Mouse (Mus musculus): ENCODE measurements at regions not wholly inside any gene's neighbourhood (a gene's known extent, or its start where the extent isn't known, plus 50 kb on each side); places are given as distances from the start of the nearest gene placed in this dataset.

- Histone ChIP-seq H3K4me2 (ENCODE audit: insufficient read depth, low read depth, poor library complexity, severe bottlenecking) (no peak overlapping the region), H3K79me2 (replicated peaks; ENCODE audit: control insufficient read depth, extremely low read depth, insufficient read depth, poor library complexity, severe bottlenecking) (no peaks in the 10 kb centered on the region), H3K9me3 (replicated peaks; ENCODE audit: low read length) (no peaks in the 10 kb centered on the region), H3K27me3 (replicated peaks) (no peaks in the 10 kb centered on the region), H3K36me3 (replicated peaks in 1 of 2; ENCODE audit: control insufficient read depth in 1 of 2, insufficient read depth in 1 of 2, low read length in 1 of 2) (no peaks in the 10 kb centered on the region), H3K4me1 (ENCODE audit: control insufficient read depth in 1 of 2, insufficient read depth in 2 of 2) (no peaks in the 10 kb centered on the region), H3K27ac (ENCODE audit: insufficient read depth, low read depth) (no peak overlapping the region), H3K9ac (ENCODE audit: insufficient read depth, low read depth) (no peak overlapping the region), H3K4me3 (replicated peaks in 1 of 3; ENCODE audit: low read depth in 2 of 3, low read length in 2 of 3, poor library complexity in 1 of 3) (no peak overlapping the region)
- in situ Hi-C loops (cut with MboI; ENCODE audit: low pct_ligation_motif_present, low pct_unique_long_range_greater_than_20kb, low sequenced_read_pairs) (no loop called here), dilution Hi-C loops (cut with MboI; ENCODE audit: extremely low pct_ligation_motif_present, extremely low pct_unique_long_range_greater_than_20kb, low sequenced_read_pairs) (no loop called here)
- TF ChIP-seq ELF1 (IDR thresholded peaks at IDR 0.05; ENCODE audit: low read depth, low read length) = no peak
- TF ChIP-seq MAX (IDR thresholded peaks at IDR 0.05; ENCODE audit: low read length) = no peak
- no peak for TF ChIP-seq MXI1 (IDR thresholded peaks at IDR 0.05; ENCODE audit: low read depth, low read length)
- no peak for TF ChIP-seq ZKSCAN1 (IDR thresholded peaks at IDR 0.05; ENCODE audit: borderline replicate concordance, low read depth, low read length)
- no peak for TF ChIP-seq CTCF (conservative IDR thresholded peaks at IDR 0.05 in 1 of 2, IDR thresholded peaks at IDR 0.05 in 1 of 2; ENCODE audit: low read depth in 2 of 2, low read length in 2 of 2)
- no peak for TF ChIP-seq ZC3H11A (IDR thresholded peaks at IDR 0.05; ENCODE audit: low read depth, low read length)
- no peak for TF ChIP-seq HCFC1 (IDR thresholded peaks at IDR 0.05; ENCODE audit: low read depth, low read length)
- TF ChIP-seq GABPA (IDR thresholded peaks at IDR 0.05; ENCODE audit: insufficient replicate concordance, low read depth, low read length) = no peak
- DNase-seq (ENCODE audit: extremely low read depth) = no peak
Measured at GRCm38 (mm10) chr10:44971911-44972310, 95.1 kb upstream of the Prep start.

- Histone ChIP-seq H3K4me1 (ENCODE audit: control insufficient read depth in 1 of 2, insufficient read depth in 2 of 2) (no peaks in the 10 kb centered on the region), H3K9ac (ENCODE audit: insufficient read depth, low read depth) (no peak overlapping the region), H3K36me3 (replicated peaks in 1 of 2; ENCODE audit: control insufficient read depth in 1 of 2, insufficient read depth in 1 of 2, low read length in 1 of 2) (no peaks in the 10 kb centered on the region), H3K4me2 (ENCODE audit: insufficient read depth, low read depth, poor library complexity, severe bottlenecking) (no peak overlapping the region), H3K4me3 (replicated peaks in 1 of 3; ENCODE audit: low read depth in 2 of 3, low read length in 2 of 3, poor library complexity in 1 of 3) (no peak overlapping the region), H3K9me3 (replicated peaks; ENCODE audit: low read length) (no peaks in the 10 kb centered on the region), H3K27me3 (replicated peaks) (no peaks in the 10 kb centered on the region), H3K79me2 (replicated peaks; ENCODE audit: control insufficient read depth, extremely low read depth, insufficient read depth, poor library complexity, severe bottlenecking) (no peaks in the 10 kb centered on the region), H3K27ac (ENCODE audit: insufficient read depth, low read depth) (no peak overlapping the region)
- no peak for DNase-seq (ENCODE audit: extremely low read depth)
- dilution Hi-C loops (cut with MboI; ENCODE audit: extremely low pct_ligation_motif_present, extremely low pct_unique_long_range_greater_than_20kb, low sequenced_read_pairs) (no loop called here), in situ Hi-C loops (cut with MboI; ENCODE audit: low pct_ligation_motif_present, low pct_unique_long_range_greater_than_20kb, low sequenced_read_pairs) (no loop called here)
- TF ChIP-seq KAT2A (IDR thresholded peaks at IDR 0.05; ENCODE audit: insufficient replicate concordance, low read length) (no peak), POLR2AphosphoS2 (IDR thresholded peaks at IDR 0.05; ENCODE audit: low read depth, low read length) (no peak), JUND (conservative IDR thresholded peaks at IDR 0.05; ENCODE audit: low read depth, low read length) (no peak), BHLHE40 (IDR thresholded peaks at IDR 0.05; ENCODE audit: low read depth, low read length) (no peak), PAX5 (IDR thresholded peaks at IDR 0.05; ENCODE audit: low read length) (no peak), SMC3 (IDR thresholded peaks at IDR 0.05; ENCODE audit: low read depth, low read length) (no peak), MYC (IDR thresholded peaks at IDR 0.05; ENCODE audit: low read depth, low read length) (no peak), CTCF (conservative IDR thresholded peaks at IDR 0.05 in 1 of 2, IDR thresholded peaks at IDR 0.05 in 1 of 2; ENCODE audit: low read depth in 2 of 2, low read length in 2 of 2) (no peak), ELF1 (IDR thresholded peaks at IDR 0.05; ENCODE audit: low read depth, low read length) (no peak), RAD21 (IDR thresholded peaks at IDR 0.05; ENCODE audit: low read depth, low read length) (no peak)
Measured at GRCm38 (mm10) chr10:44959968-44960367, 107.0 kb upstream of the Prep start.

All from CH12.LX (cell line).